26 mouse cellular contexts compared by ENCODE assay signal in genomic region chr4:59385254-59385895, GRCm38 (mm10). TPM values are rescaled to one million over a fixed set of nuclear protein-coding genes. Genes with fewer than 3 reads are reported as not detected.
DNase-seq lines count a peak whose midpoint lies in the region; ATAC-seq and TF ChIP-seq lines count a peak whose summit lies in the region.
"Had no signal": no experiment of that assay in that cellular context is flagged by ENCODE, and none has a peak within 500 bp of the region (broad histone marks: within the 10 kb centered on the region; RNA-seq: fewer than 3 reads in every experiment).

No protein-coding gene starts in this region.

- no peak for TF ChIP-seq POLR2A in MEL (IDR thresholded peaks at IDR 0.05; ENCODE audit: control insufficient read depth in 1 of 2, insufficient read depth in 1 of 2, low read depth in 1 of 2, low read length in 2 of 2, poor library complexity in 1 of 2)

- peak in 1 of 2 experiments; percentile 69; a peak in 2 of 4 replicates for TF ChIP-seq EP300 in MEL (IDR thresholded peaks at IDR 0.05; ENCODE audit: low read depth in 1 of 2, low read length in 2 of 2)

- TF ChIP-seq CTCF in MEL (IDR thresholded peaks at IDR 0.05 in 2 of 3, conservative IDR thresholded peaks at IDR 0.05 in 1 of 3; ENCODE audit: control insufficient read depth in 1 of 3, insufficient read depth in 1 of 3, low read depth in 2 of 3, low read length in 3 of 3, poor library complexity in 1 of 3, severe bottlenecking in 1 of 3) = no peak

- H3K4me2 ChIP-seq in kidney, embryonic 16.5 days (replicated peaks; ENCODE audit: low read depth, low read length) = no peak overlapping the region
- H3K4me2 ChIP-seq: forebrain, embryonic 15.5 days; hindbrain, embryonic 14.5 days; liver, embryonic 11.5 days had no signal

- H3K4me3 ChIP-seq in kidney, embryonic 16.5 days (ENCODE audit: low read length) = no peak overlapping the region
- H3K4me3 ChIP-seq in MEL (ENCODE audit: control insufficient read depth in 1 of 2, insufficient read depth in 1 of 2, low read depth in 2 of 2, low read length in 2 of 2) = no peak overlapping the region
- H3K4me3 ChIP-seq: erythroblast, embryonic 14.5 days; forebrain, embryonic 15.5 days; gastrocnemius, adult 2 months; limb, embryonic 10.5 days; myocyte had no signal

- TF ChIP-seq RAD21 in MEL (IDR thresholded peaks at IDR 0.05; ENCODE audit: low read depth, low read length) = no peak

- H3K27me3 ChIP-seq in kidney, embryonic 16.5 days (ENCODE audit: insufficient read depth, low read length) = no peaks in the 10 kb centered on the region
- H3K27me3 ChIP-seq in MEL (ENCODE audit: control insufficient read depth in 1 of 2, insufficient read depth in 2 of 2, low read length in 2 of 2) = no peaks in the 10 kb centered on the region

- H3K4me1 ChIP-seq in kidney, embryonic 16.5 days (ENCODE audit: insufficient read depth, low read length) = peaks cover 46% of the 10 kb centered on the region
- H3K4me1 ChIP-seq in MEL (ENCODE audit: control insufficient read depth in 1 of 2, insufficient read depth in 2 of 2, low read length in 2 of 2) = peaks cover 12 to 19% of the 10 kb centered on the region in 2 experiments

- peak; percentile 15 to 22 for DNase-seq in cerebellum, postnatal 10 days
- DNase-seq in kidney, adult 11 months = no peak
- peak; percentile 72 for DNase-seq in MEL (ENCODE audit: low read depth, low spot score)
- DNase-seq in lung, postnatal 14 days = peak; percentile 49
- no peak for DNase-seq in natural killer cell, adult 2 months (ENCODE audit: low spot score in 2 of 2)
- no peak for DNase-seq in urinary bladder, postnatal 14 days (ENCODE audit: low spot score)
- DNase-seq: adrenal gland, adult 8-10 months; cerebellum, adult 11-12 months; gastrocnemius, adult 2 months; heart, postnatal 14 days; kidney, postnatal 4 days; midbrain, embryonic 14.5 days; retina, postnatal 1 day; spleen, adult 18-20 months; thymus, adult 2 months had no signal

- no peak overlapping the region for H3K9ac ChIP-seq in kidney, embryonic 16.5 days (replicated peaks; ENCODE audit: low read length)
- H3K9ac ChIP-seq in MEL (ENCODE audit: control insufficient read depth, low read depth, low read length, poor library complexity, severe bottlenecking) = no peak overlapping the region
- H3K9ac ChIP-seq: forebrain, embryonic 15.5 days; hindbrain, embryonic 14.5 days had no signal

- WGBS in kidney, embryonic 16.5 days = 69% methylated on average over 10 of the region's 10 CpGs

- 0 out of 2 replicates have a peak, but pooled peaks cover 1% of the 10 kb centered on the region for H3K36me3 ChIP-seq in kidney, embryonic 16.5 days (ENCODE audit: insufficient read depth, low read length)
- peaks cover 7 to 19% of the 10 kb centered on the region in 2 experiments for H3K36me3 ChIP-seq in MEL (ENCODE audit: control insufficient read depth in 1 of 2, insufficient read depth in 2 of 2, low read length in 2 of 2)
- H3K36me3 ChIP-seq: forebrain, embryonic 15.5 days; limb, embryonic 10.5 days had no signal

- H3K79me2 ChIP-seq in MEL (ENCODE audit: control insufficient read depth, insufficient read depth, low read length, poor library complexity) = no peaks in the 10 kb centered on the region

- no peaks in the 10 kb centered on the region for H3K9me3 ChIP-seq in kidney, embryonic 16.5 days (ENCODE audit: low read length)
- no peaks in the 10 kb centered on the region for H3K9me3 ChIP-seq in MEL (replicated peaks; ENCODE audit: insufficient read depth, low read length)
- H3K9me3 ChIP-seq: forebrain, embryonic 15.5 days; G1E; limb, embryonic 10.5 days had no signal

- ATAC-seq in cerebellum, adult (ENCODE audit: insufficient number of reproducible peaks, low FRiP score, low TSS enrichment) = no peak
- ATAC-seq in kidney, embryonic 16.5 days (ENCODE audit: low FRiP score, low TSS enrichment) = no peak
- ATAC-seq: CD4-positive, CD25-positive, alpha-beta regulatory T cell, adult 4 months; forebrain, embryonic 15.5 days; intestine, postnatal 0 days had no signal

- H3K27ac ChIP-seq in kidney, embryonic 16.5 days (ENCODE audit: low read length) = peak overlapping the region; percentile 43; the same call in 1 of the 2 replicates
- peak overlapping the region; percentile 49 for H3K27ac ChIP-seq in MEL (ENCODE audit: control insufficient read depth, low read depth, low read length)
- H3K27ac ChIP-seq: forebrain, embryonic 15.5 days; gastrocnemius, adult 2 months; hindbrain, embryonic 14.5 days had no signal

TF ChIP-seq in MEL, 35 proteins besides CTCF, POLR2A, EP300 and RAD21:
- TF ChIP-seq RCOR1 (IDR thresholded peaks at IDR 0.05; ENCODE audit: low read depth, low read length) (0 out of 2 replicates have a peak, but pooled peaks have one; percentile 45), SIN3A (IDR thresholded peaks at IDR 0.05; ENCODE audit: low read length) (no peak), MYC (IDR thresholded peaks at IDR 0.05; ENCODE audit: low read depth, low read length) (peak; percentile 50; the same call in 1 of the 2 replicates), JUND (IDR thresholded peaks at IDR 0.05; ENCODE audit: low read depth, low read length) (peak; percentile 61; the same call in 1 of the 2 replicates), TAL1 (IDR thresholded peaks at IDR 0.05; ENCODE audit: low read length) (peak; percentile 16; the same call in 1 of the 2 replicates), GATA1 (IDR thresholded peaks at IDR 0.05; ENCODE audit: low read depth, low read length) (peak; percentile 71), KAT2A (conservative IDR thresholded peaks at IDR 0.05; ENCODE audit: low read depth, low read length) (no peak), NELFE (IDR thresholded peaks at IDR 0.05; ENCODE audit: low read depth, low read length) (0 out of 2 replicates have a peak, but pooled peaks have one; percentile 19)

RNA-seq across cellular contexts. Expression of gene Susd1, which starts 53.1 kb away (rescaled TPM):
- 9.1 and 11.5 TPM in 2 replicates for polyA plus RNA-seq in kidney, embryonic 16.5 days (2015; fragmentation: Nextera tagmentation; extraction: Ambion mirVana)
- 44.4 and 49.0 TPM in 2 replicates for total RNA-seq in MEL (2012; rRNA removed)
- polyA plus RNA-seq in MEL (2012; ENCODE audit: insufficient read depth in 1 of 2, insufficient read length in 2 of 2, low read depth in 1 of 2, low replicate concordance in 2 of 2, missing spikeins in 1 of 2) = 100 to 1,000 TPM in 1 of 2 experiments, 10 to 100 TPM in 1; 67.6 to 180 TPM

Comparison
In these comparisons a context has a peak if more than half of its experiments do, and no peak if none do; other contexts are left out.
1. DNase-seq: peak in cerebellum, postnatal 10 days (2 of 2), MEL (single experiment) and lung, postnatal 14 days (single experiment); none in kidney, adult 11 months (single experiment), natural killer cell, adult 2 months (0 of 2) and urinary bladder, postnatal 14 days (single experiment).